Mouse (Mus musculus) embryonic facial prominence, embryonic 13.5 days (tissue): Measurements from ENCODE around the gene Gm9945. TPM values are rescaled to one million over a fixed set of nuclear protein-coding genes. Genes with fewer than 3 reads are reported as not detected.
A peak's percentile ranks its signal among the peaks of the same experiment; 100 is the strongest.

Source experiments
- ATAC-seq: fragments of 200-750 bp; cut with Nextera tagmentation; 2 replicates; pipeline ENCODE4 v1.8.0; 2017; ENCODE audit warnings: low read depth; ENCODE audit not compliant: insufficient number of reproducible peaks, insufficient read depth, low FRiP score, low TSS enrichment
- H3K27ac ChIP-seq: fragments of 300-500 bp; sonication (generic); 2 replicates; pipeline ENCODE4 v1.5.1; 2015; ENCODE audit warnings: moderate library complexity, mild to moderate bottlenecking, inconsistent platforms
- H3K27me3 ChIP-seq: fragments of 300-500 bp; sonication (generic); 2 replicates; pipeline ENCODE4 v1.6.1; 2015; ENCODE audit warnings: mild to moderate bottlenecking, inconsistent platforms
- H3K36me3 ChIP-seq: fragments of 300-500 bp; sonication (generic); 2 replicates; pipeline ENCODE4 v1.6.1; 2015; ENCODE audit warnings: mild to moderate bottlenecking, inconsistent platforms
- H3K4me1 ChIP-seq: fragments of 300-500 bp; sonication (generic); 2 replicates; pipeline ENCODE4 v1.6.1; 2015; ENCODE audit warnings: inconsistent platforms
- H3K4me2 ChIP-seq: fragments of 300-500 bp; sonication (generic); 2 replicates; pipeline ENCODE4 v1.6.1; 2015; ENCODE audit warnings: moderate library complexity, mild to moderate bottlenecking, inconsistent platforms
- H3K4me3 ChIP-seq: fragments of 300-500 bp; sonication (generic); 2 replicates; pipeline ENCODE4 v1.5.1; 2015; ENCODE audit warnings: mild to moderate bottlenecking, inconsistent platforms
- H3K9ac ChIP-seq: fragments of 300-500 bp; sonication (generic); 2 replicates; pipeline ENCODE4 v1.6.1; 2015; ENCODE audit warnings: mild to moderate bottlenecking, inconsistent platforms
- H3K9me3 ChIP-seq: fragments of 300-500 bp; sonication (generic); 2 replicates; pipeline ENCODE4 v1.6.1; 2016; ENCODE audit warnings: inconsistent platforms
- WGBS: fragments of 180-500 bp; shearing (Covaris S2); methylation state at CpG from one replicate; pipeline ENCODE4 v1.1.7; 2015; ENCODE audit warnings: mixed read lengths; 5-methylcytosine and 5-hydroxymethylcytosine counted together
- polyA plus RNA-seq: library from polyadenylated mRNA; unstranded; fragments of >200 nt; fragmentation: Nextera tagmentation; extraction: Ambion mirVana; gene quantifications from 2 replicates; pipeline ENCODE4 v1.2.1, GENCODE M21; 2015

Gene Gm9945
- polyA plus RNA-seq, 1 experiment from 2014 or later, result not detected

- H3K27ac ChIP-seq, result no peak overlapping the region
- H3K4me1 ChIP-seq, result peaks cover 15% of the 10 kb centered on the region; the same call in 1 of the 2 replicates
- H3K4me3 ChIP-seq, result no peak overlapping the region
- ATAC-seq, result no peak; the same call in 1 of the 2 replicates
- no peak overlapping the region for H3K9ac ChIP-seq
- H3K27me3 ChIP-seq, result peaks cover 3% of the 10 kb centered on the region; the same call in 1 of the 2 replicates
- 63% methylated on average over 6 of the region's 6 CpGs for WGBS
- no peaks in the 10 kb centered on the region for H3K9me3 ChIP-seq
- no peak overlapping the region for H3K4me2 ChIP-seq
- H3K36me3 ChIP-seq, result no peaks in the 10 kb centered on the region
Measured at GRCm38 (mm10) chr11:53496946-53497345, 17.0 kb downstream of the Gm9945 start.

DNA sequence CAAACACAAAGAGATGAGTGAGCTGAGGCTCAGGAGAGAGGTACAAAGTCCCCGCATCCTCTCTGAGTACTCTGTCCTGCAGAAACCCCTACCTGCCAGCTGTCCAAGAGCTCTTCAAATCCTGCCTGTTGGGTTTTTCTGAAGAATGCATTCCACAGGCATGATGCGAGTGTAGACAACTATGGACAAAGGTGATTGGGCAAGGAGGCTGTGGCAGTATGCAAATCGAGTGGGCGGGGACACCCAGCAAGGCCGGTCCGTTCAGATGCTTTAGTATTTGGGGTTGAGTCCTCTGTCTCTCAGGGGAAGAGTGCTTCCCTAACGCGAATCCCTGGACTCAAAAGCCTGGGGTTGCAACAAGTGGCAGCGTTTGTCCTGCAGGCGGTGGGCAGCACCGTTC lies 20.6 kb downstream of the Gm9945 start:
- Histone ChIP-seq H3K27ac (no peak overlapping the region), H3K36me3 (no peaks in the 10 kb centered on the region), H3K4me3 (no peak overlapping the region), H3K4me2 (peak overlapping the region; percentile 30; the same call in 1 of the 2 replicates), H3K4me1 (peaks cover 18% of the 10 kb centered on the region; the same call in 1 of the 2 replicates), H3K9me3 (no peaks in the 10 kb centered on the region), H3K27me3 (peaks cover 3% of the 10 kb centered on the region; the same call in 1 of the 2 replicates), H3K9ac (no peak overlapping the region)
- 0 out of 2 replicates have a peak, but pooled peaks have one; percentile 43 for ATAC-seq
- WGBS, result 7% methylated on average over 11 of the region's 11 CpGs

DNA sequence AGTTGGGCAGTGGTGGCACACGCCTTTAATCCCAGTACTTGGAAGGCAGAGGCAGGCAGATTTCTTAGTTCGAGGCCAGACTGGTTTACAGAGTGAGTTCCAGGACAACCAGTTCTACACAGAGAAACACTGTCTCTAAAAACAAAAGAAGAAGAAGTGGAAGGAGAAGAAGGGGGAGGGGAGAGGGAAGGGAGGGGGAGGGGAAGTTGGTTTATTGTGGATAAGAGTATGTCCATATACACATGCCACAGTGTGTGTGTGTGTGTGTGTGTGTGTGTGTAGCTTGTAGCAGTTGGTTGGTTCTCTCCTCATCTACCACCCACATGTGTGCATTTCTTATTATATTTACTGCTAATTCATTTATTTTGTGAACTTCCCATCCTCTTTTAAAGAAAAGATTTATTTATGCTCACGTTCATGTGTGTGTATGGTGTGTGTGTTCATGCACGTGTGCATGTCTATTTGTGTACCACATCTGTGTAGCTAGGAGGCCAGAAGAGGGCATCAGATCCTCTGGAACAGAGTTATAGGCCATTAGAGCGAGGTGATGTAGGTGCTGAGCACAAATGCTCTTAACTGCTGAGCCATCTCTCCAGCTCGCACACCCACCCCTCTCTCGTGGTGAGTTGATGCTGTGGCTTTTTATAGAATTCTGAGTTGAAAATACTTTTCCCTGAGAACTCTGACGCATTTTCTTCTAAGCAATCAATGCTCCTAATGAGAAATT lies 22.2 kb downstream of the Gm9945 start:
- H3K27ac ChIP-seq, result no peak overlapping the region
- no peaks in the 10 kb centered on the region for H3K9me3 ChIP-seq
- 85% methylated on average over 8 of the region's 8 CpGs for WGBS
- H3K4me1 ChIP-seq, result peaks cover 13% of the 10 kb centered on the region; the same call in 1 of the 2 replicates
- no peak overlapping the region for H3K4me2 ChIP-seq
- no peaks in the 10 kb centered on the region for H3K36me3 ChIP-seq
- ATAC-seq, result no peak
- no peak overlapping the region for H3K9ac ChIP-seq
- H3K4me3 ChIP-seq, result no peak overlapping the region
- H3K27me3 ChIP-seq, result peaks cover 3% of the 10 kb centered on the region; the same call in 1 of the 2 replicates

- H3K4me1 ChIP-seq, result peaks cover 13% of the 10 kb centered on the region; the same call in 1 of the 2 replicates
- WGBS, result 76% methylated on average over 5 of the region's 5 CpGs
- H3K27me3 ChIP-seq, result peaks cover 3% of the 10 kb centered on the region; the same call in 1 of the 2 replicates
- H3K4me2 ChIP-seq, result no peak overlapping the region
- H3K27ac ChIP-seq, result no peak overlapping the region
- no peaks in the 10 kb centered on the region for H3K9me3 ChIP-seq
- no peaks in the 10 kb centered on the region for H3K36me3 ChIP-seq
- no peak for ATAC-seq
- H3K4me3 ChIP-seq, result no peak overlapping the region
- H3K9ac ChIP-seq, result no peak overlapping the region
Measured at GRCm38 (mm10) chr11:53503738-53504137, 23.8 kb downstream of the Gm9945 start.

GRCm38 (mm10) chr11:53504376-53504775 lies 24.4 kb downstream of the Gm9945 start:
- H3K9me3 ChIP-seq, result no peaks in the 10 kb centered on the region
- ATAC-seq, result no peak
- H3K4me1 ChIP-seq, result peaks cover 13% of the 10 kb centered on the region; the same call in 1 of the 2 replicates
- H3K4me2 ChIP-seq, result no peak overlapping the region
- no peak overlapping the region for H3K4me3 ChIP-seq
- no peaks in the 10 kb centered on the region for H3K36me3 ChIP-seq
- no peak overlapping the region for H3K27ac ChIP-seq
- no peak overlapping the region for H3K9ac ChIP-seq
- H3K27me3 ChIP-seq, result peaks cover 3% of the 10 kb centered on the region; the same call in 1 of the 2 replicates
- 83% methylated on average over 8 of the region's 8 CpGs for WGBS

DNA sequence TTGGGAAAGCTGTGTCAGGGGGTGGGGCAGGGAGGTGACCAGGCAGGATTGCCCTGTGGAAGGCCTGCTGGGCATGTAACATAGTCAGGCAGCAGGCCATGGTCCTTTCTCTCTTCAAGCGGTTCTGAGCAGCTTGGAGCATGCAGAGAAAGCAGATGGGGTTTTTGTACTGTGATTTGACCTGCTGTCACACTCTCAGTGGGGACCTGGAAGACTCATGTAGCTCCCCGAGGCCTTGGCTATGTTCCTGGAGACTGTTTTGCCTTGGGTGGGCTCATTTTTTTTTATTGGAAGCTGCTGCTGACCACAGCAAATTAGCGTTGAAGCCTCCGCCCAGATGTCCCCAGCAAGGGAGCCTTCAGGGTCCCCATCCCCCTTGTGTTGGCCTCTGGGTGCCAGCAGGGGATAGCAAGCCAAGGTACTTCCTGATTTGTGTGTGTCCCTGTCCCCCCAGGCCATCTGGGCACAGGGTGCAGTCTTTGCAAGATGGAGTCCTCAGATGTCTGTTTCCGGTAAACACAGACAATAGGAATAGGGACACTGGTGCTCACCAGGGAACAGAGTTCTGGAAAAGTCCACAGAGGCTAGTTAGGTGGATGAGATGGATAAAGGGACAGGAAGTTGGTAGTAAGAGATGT lies 25.2 kb downstream of the Gm9945 start:
- no peaks in the 10 kb centered on the region for H3K9me3 ChIP-seq
- no peaks in the 10 kb centered on the region for H3K36me3 ChIP-seq
- no peak overlapping the region; the same call in 1 of the 2 replicates for H3K9ac ChIP-seq
- ATAC-seq, result no peak
- WGBS, result 54% methylated on average over 5 of the region's 5 CpGs
- H3K27ac ChIP-seq, result no peak overlapping the region
- H3K4me2 ChIP-seq, result no peak overlapping the region
- H3K4me1 ChIP-seq, result peaks cover 13% of the 10 kb centered on the region; the same call in 1 of the 2 replicates
- no peak overlapping the region for H3K4me3 ChIP-seq
- H3K27me3 ChIP-seq, result no peaks in the 10 kb centered on the region; the same call in 1 of the 2 replicates

DNA sequence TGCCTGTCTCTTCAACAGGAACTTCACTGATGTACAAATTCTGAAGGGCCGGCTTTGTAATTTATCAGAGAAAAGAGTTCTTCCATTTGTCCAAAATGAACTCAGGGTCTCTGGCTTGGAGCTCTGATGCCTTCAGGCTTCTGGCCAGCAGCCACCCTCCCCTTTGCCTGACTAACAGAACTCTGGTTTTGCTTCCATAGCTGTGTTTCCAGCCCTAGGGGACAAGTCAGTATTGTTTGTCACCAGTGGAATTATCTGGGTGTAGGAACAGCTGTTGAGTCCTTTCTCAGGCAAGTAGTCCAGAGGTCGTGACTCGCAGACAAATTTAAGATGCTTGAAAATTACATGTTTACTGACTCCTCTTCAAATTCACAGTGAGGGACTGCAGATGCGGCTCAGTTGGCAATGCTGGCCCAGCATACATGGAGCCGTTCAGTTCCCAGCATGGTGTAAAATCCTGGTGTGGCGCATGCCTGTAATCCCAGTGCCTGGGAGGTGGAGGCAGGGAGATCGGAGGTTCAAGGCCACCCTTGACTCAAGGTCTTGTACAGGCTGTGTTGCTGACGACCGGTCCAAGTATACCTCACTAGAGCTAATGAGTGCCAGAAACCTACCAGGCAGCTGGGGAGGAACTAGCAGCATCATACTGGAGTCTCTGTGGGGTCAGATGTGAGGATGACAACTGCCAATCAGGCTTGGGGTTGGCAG lies 27.3 kb downstream of the Gm9945 start:
- H3K9me3 ChIP-seq, result no peaks in the 10 kb centered on the region
- H3K9ac ChIP-seq, result no peak overlapping the region
- 81% methylated on average over 9 of the region's 9 CpGs for WGBS
- no peak overlapping the region for H3K4me3 ChIP-seq
- H3K36me3 ChIP-seq, result no peaks in the 10 kb centered on the region
- no peak for ATAC-seq
- no peaks in the 10 kb centered on the region for H3K27me3 ChIP-seq
- H3K27ac ChIP-seq, result no peak overlapping the region
- peaks cover 6% of the 10 kb centered on the region; the same call in 1 of the 2 replicates for H3K4me1 ChIP-seq
- H3K4me2 ChIP-seq, result no peak overlapping the region

DNA sequence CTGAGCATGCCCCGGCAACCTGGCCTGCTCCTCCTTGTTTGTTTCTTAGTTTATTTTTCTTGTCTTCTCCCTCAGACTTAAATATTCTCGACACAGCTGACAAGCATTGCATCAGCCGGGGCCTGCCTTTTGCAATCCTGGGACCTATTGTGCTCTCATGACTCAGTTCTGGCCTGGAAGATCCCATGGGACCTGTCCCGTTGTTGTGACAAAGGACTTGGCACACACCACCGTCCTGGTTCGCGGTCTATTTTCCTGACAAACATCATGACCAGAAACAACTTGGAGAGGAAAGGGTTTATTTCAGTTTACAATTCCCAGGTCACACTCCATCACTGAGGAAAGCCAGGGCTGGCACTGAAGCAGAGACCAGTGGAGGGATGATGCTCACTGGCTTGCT lies 28.2 kb downstream of the Gm9945 start:
- WGBS, result 77% methylated on average over 7 of the region's 7 CpGs
- Histone ChIP-seq H3K4me2 (no peak overlapping the region), H3K27ac (no peak overlapping the region), H3K36me3 (no peaks in the 10 kb centered on the region), H3K4me1 (peaks cover 6% of the 10 kb centered on the region; the same call in 1 of the 2 replicates), H3K9me3 (no peaks in the 10 kb centered on the region), H3K27me3 (no peaks in the 10 kb centered on the region), H3K4me3 (no peak overlapping the region), H3K9ac (no peak overlapping the region)
- no peak for ATAC-seq

- H3K4me3 ChIP-seq, result no peak overlapping the region
- peaks cover 6% of the 10 kb centered on the region; the same call in 1 of the 2 replicates for H3K4me1 ChIP-seq
- H3K36me3 ChIP-seq, result no peaks in the 10 kb centered on the region
- H3K27ac ChIP-seq, result no peak overlapping the region
- 49% methylated on average over 3 of the region's 3 CpGs for WGBS
- H3K9me3 ChIP-seq, result no peaks in the 10 kb centered on the region
- ATAC-seq, result no peak
- H3K27me3 ChIP-seq, result no peaks in the 10 kb centered on the region
- H3K4me2 ChIP-seq, result no peak overlapping the region
- no peak overlapping the region for H3K9ac ChIP-seq
Measured at GRCm38 (mm10) chr11:53508591-53508990, 28.6 kb downstream of the Gm9945 start.

- 50% methylated on average over 5 of the region's 5 CpGs for WGBS
- no peak for ATAC-seq
- Histone ChIP-seq H3K36me3 (no peaks in the 10 kb centered on the region), H3K27ac (no peak overlapping the region), H3K9me3 (no peaks in the 10 kb centered on the region), H3K4me2 (no peak overlapping the region), H3K4me1 (0 out of 2 replicates have a peak, but pooled peaks cover under 1% of the 10 kb centered on the region), H3K4me3 (no peak overlapping the region), H3K27me3 (no peaks in the 10 kb centered on the region), H3K9ac (no peak overlapping the region)
Measured at GRCm38 (mm10) chr11:53510351-53510750, 30.4 kb downstream of the Gm9945 start.
